In genomic region chr17:5805935-5806334, GRCm38 (mm10) we compare ENCODE assay signal across 8 mouse cellular contexts. TPM values are rescaled to one million over a fixed set of nuclear protein-coding genes. Genes with fewer than 3 reads are reported as not detected.
A peak's percentile ranks its signal among the peaks of the same experiment; 100 is the strongest.
DNase-seq lines count a peak whose midpoint lies in the region; ATAC-seq lines count a peak whose summit lies in the region.

No protein-coding gene starts in this region.

- 0 out of 2 replicates have a peak overlapping the region, but pooled peaks have one; percentile 12 for H3K27ac ChIP-seq in embryonic facial prominence, embryonic 12.5 days
- H3K27ac ChIP-seq in embryonic facial prominence, embryonic 10.5 days (replicated peaks): no peak overlapping the region
- H3K27ac ChIP-seq in hindbrain, embryonic 10.5 days: no peak overlapping the region; the same call in 1 of the 2 replicates

- no peak overlapping the region for H3K9ac ChIP-seq in embryonic facial prominence, embryonic 12.5 days

- no peak overlapping the region for H3K4me2 ChIP-seq in embryonic facial prominence, embryonic 12.5 days (replicated peaks)

- no peak for DNase-seq in embryonic facial prominence, embryonic 10.5 days (ENCODE audit: low spot score)
- DNase-seq in urinary bladder, postnatal 14 days (ENCODE audit: low spot score): peak; percentile 42
- DNase-seq in urinary bladder, postnatal 10 days (ENCODE audit: low spot score): no peak
- DNase-seq in kidney, postnatal 10 days: peak; percentile 54
- no peak for DNase-seq in hindbrain, embryonic 10.5 days (ENCODE audit: low spot score)
- no peak for DNase-seq in left cerebral cortex, adult 18-20 months (ENCODE audit: low spot score in 2 of 2)
- no peak for DNase-seq in c-Kit-positive CD71-positive TER-119-positive erythroid progenitor cells, embryonic 14.5 days (ENCODE audit: low spot score)

- H3K36me3 ChIP-seq in embryonic facial prominence, embryonic 12.5 days: no peaks in the 10 kb centered on the region
- no peaks in the 10 kb centered on the region for H3K36me3 ChIP-seq in embryonic facial prominence, embryonic 10.5 days (replicated peaks)
- H3K36me3 ChIP-seq in hindbrain, embryonic 10.5 days: no peaks in the 10 kb centered on the region

- H3K4me3 ChIP-seq in embryonic facial prominence, embryonic 12.5 days: no peak overlapping the region
- H3K4me3 ChIP-seq in embryonic facial prominence, embryonic 10.5 days: no peak overlapping the region
- H3K4me3 ChIP-seq in hindbrain, embryonic 10.5 days: no peak overlapping the region

- H3K9me3 ChIP-seq in embryonic facial prominence, embryonic 12.5 days: no peaks in the 10 kb centered on the region
- H3K9me3 ChIP-seq in embryonic facial prominence, embryonic 10.5 days: no peaks in the 10 kb centered on the region
- no peaks in the 10 kb centered on the region for H3K9me3 ChIP-seq in hindbrain, embryonic 10.5 days

- WGBS in embryonic facial prominence, embryonic 12.5 days: 80% methylated on average over 2 of the region's 2 CpGs
- WGBS in embryonic facial prominence, embryonic 10.5 days: 72% methylated on average over 2 of the region's 2 CpGs
- 87% methylated on average over 2 of the region's 2 CpGs for WGBS in hindbrain, embryonic 10.5 days

- ATAC-seq in embryonic facial prominence, embryonic 12.5 days (ENCODE audit: insufficient number of reproducible peaks, insufficient read depth, low FRiP score, low TSS enrichment): no peak

- no peaks in the 10 kb centered on the region for H3K27me3 ChIP-seq in embryonic facial prominence, embryonic 12.5 days
- no peaks in the 10 kb centered on the region for H3K27me3 ChIP-seq in embryonic facial prominence, embryonic 10.5 days (replicated peaks; ENCODE audit: low read depth, poor library complexity, severe bottlenecking)
- no peaks in the 10 kb centered on the region for H3K27me3 ChIP-seq in hindbrain, embryonic 10.5 days (ENCODE audit: insufficient read depth, poor library complexity, severe bottlenecking)

- H3K4me1 ChIP-seq in embryonic facial prominence, embryonic 12.5 days: peaks cover 4% of the 10 kb centered on the region; the same call in 1 of the 2 replicates
- peaks cover 24% of the 10 kb centered on the region for H3K4me1 ChIP-seq in embryonic facial prominence, embryonic 10.5 days
- peaks cover 3% of the 10 kb centered on the region; the same call in 1 of the 2 replicates for H3K4me1 ChIP-seq in hindbrain, embryonic 10.5 days (replicated peaks)

RNA-seq across cellular contexts. Expression of gene Snx9, which starts 35.2 kb away (rescaled TPM):
- polyA plus RNA-seq in embryonic facial prominence, embryonic 12.5 days (2016; fragmentation: Nextera tagmentation; extraction: Ambion mirVana): 31.7 and 33.3 TPM in 2 replicates
- 16.3 and 19.5 TPM in 2 replicates for polyA plus RNA-seq in embryonic facial prominence, embryonic 10.5 days (2016; fragmentation: Nextera tagmentation; extraction: Ambion mirVana)
- polyA plus RNA-seq in hindbrain, embryonic 10.5 days (2016; fragmentation: Nextera tagmentation; extraction: Ambion mirVana): 12.7 and 14.5 TPM in 2 replicates
- 10 to 100 TPM; 15.5 to 16.7 TPM for total RNA-seq in left cerebral cortex, adult 18-20 months (2021)

Comparison
In these comparisons a context has a peak if more than half of its experiments do, and no peak if none do; other contexts are left out.
1. DNase-seq: peak in urinary bladder, postnatal 14 days (single experiment) and kidney, postnatal 10 days (single experiment); none in embryonic facial prominence, embryonic 10.5 days (single experiment), urinary bladder, postnatal 10 days (single experiment), hindbrain, embryonic 10.5 days (single experiment), left cerebral cortex, adult 18-20 months (0 of 2) and c-Kit-positive CD71-positive TER-119-positive erythroid progenitor cells, embryonic 14.5 days (single experiment).